Mouse (Mus musculus) bone marrow, adult 2 months (tissue): ENCODE data around the gene Vrk2. TPM values are rescaled to one million over a fixed set of nuclear protein-coding genes. Genes with fewer than 3 reads are reported as not detected.

ENCODE experiments used
- H3K27ac ChIP-seq: fragments of 200-500 bp; 2 replicates; pipeline ENCODE4 v1.5.1; 2012; ENCODE audit warnings: low read depth, mild to moderate bottlenecking, control low read depth, inconsistent platforms, low read length; ENCODE audit not compliant: control insufficient read depth, poor library complexity, insufficient read depth
- H3K4me1 ChIP-seq: fragments of 200-500 bp; 2 replicates; pipeline ENCODE4 v1.6.1; 2011; ENCODE audit warnings: low read length; ENCODE audit not compliant: control insufficient read depth, insufficient read depth
- H3K4me3 ChIP-seq: fragments of 200-500 bp; replicated peaks from 2 replicates; pipeline ENCODE3; 2011; ENCODE audit warnings: mild to moderate bottlenecking, low read depth, low read length, control low read depth; ENCODE audit not compliant: control insufficient read depth
- CTCF ChIP-seq: fragments of 200-500 bp; IDR thresholded peaks from 2 replicates; pipeline ENCODE4 v1.5.1; 2011; ENCODE audit warnings: low read length, control low read depth; ENCODE audit not compliant: control insufficient read depth, insufficient read depth
- POLR2A ChIP-seq: fragments of 200-500 bp; IDR thresholded peaks from 2 replicates; pipeline ENCODE4 v1.6.1; 2011; ENCODE audit warnings: low read depth, mild to moderate bottlenecking, control low read depth, low read length, borderline replicate concordance; ENCODE audit not compliant: control insufficient read depth
- WGBS: fragments of 180-500 bp; shearing (Covaris S2); methylation state at CpG from one replicate; pipeline ENCODE4 v1.1.7; 2018; 5-methylcytosine and 5-hydroxymethylcytosine counted together
- polyA plus RNA-seq: library from polyadenylated mRNA; stranded (reverse); fragments of >200 nt; gene quantifications from 2 replicates; pipeline ENCODE4 v1.2.4, GENCODE M21; 2011; ENCODE audit warnings: low replicate concordance; ENCODE audit not compliant: missing spikeins, insufficient read depth, insufficient read length

The Vrk2 gene
- polyA plus RNA-seq, result 16.1 and 21.7 TPM in 2 replicates

GRCm38 (mm10) chr11:26593061-26594059 is at the start of gene Vrk2, which contains the start of gene Gm6899:
Gene Vrk2 (minus strand): TSS chr11:26593999.
Gene Gm6899 (plus strand): TSS chr11:26593241.
- whole genome bisulfite sequencing, result under 1% methylated on average over 60 of the region's 60 CpGs
- TF ChIP-seq CTCF (peak; percentile 2; the same call in 1 of the 2 replicates), POLR2A (peak; percentile 84; the same call in 1 of the 2 replicates)
- Histone ChIP-seq H3K4me3 (peak within 1 kb of the TSS; percentile 58), H3K27ac (peak within 1 kb of the TSS; percentile 87), H3K4me1 (no peaks in the 10 kb centered on the region; the same call in 1 of the 2 replicates)

- no peak overlapping the region for H3K4me3 ChIP-seq
- H3K4me1 ChIP-seq, result no peaks in the 10 kb centered on the region
- no peak overlapping the region for H3K27ac ChIP-seq
- 84% methylated on average over 1 of the region's 1 CpGs for WGBS
- TF ChIP-seq CTCF (no peak), POLR2A (no peak)
Observed at GRCm38 (mm10) chr11:26642141-26642540, 48.3 kb upstream of the Vrk2 start.

DNA sequence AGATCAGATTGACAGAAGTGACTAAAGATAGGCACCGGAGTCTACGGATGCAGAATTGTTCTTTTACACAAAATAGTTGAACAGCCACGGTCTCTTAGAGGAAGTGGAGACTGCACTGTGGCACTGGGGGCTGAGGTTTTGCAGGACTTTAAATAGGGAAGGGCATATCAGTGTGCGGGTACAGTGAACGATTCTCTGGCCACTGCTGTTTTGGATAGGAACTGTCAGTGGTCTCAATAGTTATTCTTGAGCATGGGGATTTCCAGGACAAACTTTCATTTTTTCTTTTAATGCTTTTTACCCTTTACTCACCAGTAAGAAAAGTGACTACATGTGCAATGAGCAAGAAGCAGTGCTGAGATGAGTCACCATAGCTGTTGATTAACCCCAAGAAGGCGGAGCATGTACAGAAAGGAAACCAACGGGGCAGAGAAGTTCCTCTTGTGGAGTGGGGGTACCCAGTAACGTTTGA is 46.6 kb upstream of the Vrk2 start:
- no peak overlapping the region for H3K4me3 ChIP-seq
- TF ChIP-seq CTCF (no peak), POLR2A (no peak)
- H3K27ac ChIP-seq, result no peak overlapping the region
- WGBS, result under 1% methylated on average over 8 of the region's 8 CpGs
- no peaks in the 10 kb centered on the region for H3K4me1 ChIP-seq

GRCm38 (mm10) chr11:26636239-26636638 is 42.4 kb upstream of the Vrk2 start:
- Histone ChIP-seq H3K4me3 (no peak overlapping the region), H3K27ac (no peak overlapping the region), H3K4me1 (no peaks in the 10 kb centered on the region)
- 77% methylated on average over 1 of the region's 1 CpGs for WGBS
- no peak for TF ChIP-seq CTCF
- no peak for TF ChIP-seq POLR2A

DNA sequence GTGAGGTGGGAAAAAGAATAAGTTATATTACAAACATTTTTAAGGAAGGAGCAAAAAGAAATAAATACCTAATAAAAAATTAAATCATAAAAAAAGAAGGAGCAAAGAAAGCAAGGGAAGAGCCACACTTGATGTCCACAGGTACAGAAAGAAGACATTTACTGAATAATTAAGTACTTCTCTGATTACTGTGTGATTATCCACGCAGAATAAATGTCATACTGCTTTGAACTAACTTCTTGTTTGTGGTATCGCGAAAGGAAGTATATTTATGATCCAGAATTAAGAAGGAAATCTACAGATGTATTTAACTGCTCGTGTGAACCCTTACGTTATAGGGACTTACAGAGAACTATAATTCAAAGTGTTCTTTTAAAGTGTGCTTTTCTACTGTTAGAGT is 28.9 kb upstream of the Vrk2 start:
- H3K4me1 ChIP-seq, result no peaks in the 10 kb centered on the region
- WGBS, result 61% methylated on average over 5 of the region's 5 CpGs
- TF ChIP-seq POLR2A (no peak), CTCF (no peak)
- no peak overlapping the region for H3K27ac ChIP-seq
- H3K4me3 ChIP-seq, result no peak overlapping the region

DNA sequence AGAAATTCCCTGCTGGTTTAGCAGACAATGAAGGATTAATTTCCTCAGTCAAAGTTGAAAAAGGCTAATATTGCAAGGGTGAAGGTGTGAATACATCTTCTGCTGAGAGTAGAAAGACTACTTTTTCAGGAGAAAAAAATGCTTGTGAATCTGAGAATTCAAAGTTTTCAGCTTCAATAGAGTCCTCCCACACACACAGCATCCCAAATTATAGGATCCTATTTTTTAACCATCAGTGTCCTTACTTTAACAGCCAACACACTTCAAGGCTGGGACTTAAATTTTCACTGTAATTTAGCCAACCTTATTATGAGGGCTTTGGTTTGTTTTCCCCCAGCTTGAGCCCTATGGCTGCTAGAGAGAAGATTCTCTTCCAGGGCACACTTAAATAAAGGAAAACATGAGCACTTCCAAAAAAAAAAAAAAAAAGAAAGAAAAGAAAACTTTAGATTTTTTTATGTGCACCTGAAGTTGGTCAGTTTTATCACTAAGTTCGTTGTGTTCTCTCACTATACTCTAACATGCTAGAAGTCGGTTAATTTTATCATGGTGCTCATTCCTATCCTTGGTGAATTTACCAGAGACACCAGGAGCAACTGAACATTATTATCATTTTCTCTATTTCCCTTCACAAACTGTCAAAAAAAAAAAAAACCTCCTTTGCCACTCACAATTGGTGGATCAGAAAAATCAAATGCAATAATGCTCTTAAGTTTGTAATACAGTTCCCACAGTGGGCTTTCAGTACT is 24.9 kb upstream of the Vrk2 start:
- Histone ChIP-seq H3K4me1 (no peaks in the 10 kb centered on the region), H3K4me3 (no peak overlapping the region)
- 66% methylated on average over 2 of the region's 2 CpGs for WGBS

DNA sequence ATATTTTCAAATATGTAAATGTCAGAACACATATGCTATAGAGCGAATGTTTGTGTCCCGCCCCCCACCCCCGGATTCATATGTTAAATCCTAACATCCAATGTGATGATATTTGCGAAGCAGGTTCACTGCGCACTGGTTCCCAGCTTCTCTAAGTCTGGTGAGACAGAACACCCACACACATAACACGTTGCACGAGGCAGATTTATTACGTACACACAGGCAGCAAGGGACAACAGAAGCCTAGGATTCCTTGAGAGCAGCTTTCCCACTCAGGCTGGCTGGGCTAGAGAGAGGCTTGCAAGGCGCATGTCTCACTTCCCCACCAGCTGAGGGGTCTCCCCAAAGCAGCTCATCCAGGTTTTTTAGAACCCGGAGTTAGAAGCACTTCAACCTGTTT is 15.0 kb upstream of the Vrk2 start:
- no peak overlapping the region for H3K27ac ChIP-seq
- WGBS, result 77% methylated on average over 10 of the region's 10 CpGs
- no peaks in the 10 kb centered on the region; the same call in 1 of the 2 replicates for H3K4me1 ChIP-seq
- H3K4me3 ChIP-seq, result no peak overlapping the region
- TF ChIP-seq CTCF (no peak), POLR2A (no peak)

More for the DNA sequence above, 24.9 kb upstream of the Vrk2 start:
- TF ChIP-seq POLR2A (no peak), CTCF (no peak)
- no peak overlapping the region for H3K27ac ChIP-seq

GRCm38 (mm10) chr11:26604061-26604655 is 10.4 kb upstream of the Vrk2 start:
- no peak for TF ChIP-seq CTCF
- no peak for TF ChIP-seq POLR2A
- 31% methylated on average over 1 of the region's 1 CpGs for WGBS
- H3K27ac ChIP-seq, result no peak overlapping the region

More at GRCm38 (mm10) chr11:26604061-26604655, 10.4 kb upstream of the Vrk2 start:
- no peak overlapping the region for H3K4me3 ChIP-seq
- no peaks in the 10 kb centered on the region; the same call in 1 of the 2 replicates for H3K4me1 ChIP-seq
